Mouse (Mus musculus) megakaryocyte, embryonic 14.5 days (primary cell): ENCODE results near the gene Vps39.

Experiments
- FLI1 ChIP-seq: IDR thresholded peaks from 2 replicates; pipeline ENCODE4 v1.6.1; 2012; ENCODE audit warnings: low read length, inconsistent platforms, mixed read lengths
- GATA1 ChIP-seq: IDR thresholded peaks from 3 replicates; pipeline ENCODE4 v1.6.1; 2012; ENCODE audit warnings: mixed read lengths, low read length, inconsistent platforms, borderline replicate concordance

DNA sequence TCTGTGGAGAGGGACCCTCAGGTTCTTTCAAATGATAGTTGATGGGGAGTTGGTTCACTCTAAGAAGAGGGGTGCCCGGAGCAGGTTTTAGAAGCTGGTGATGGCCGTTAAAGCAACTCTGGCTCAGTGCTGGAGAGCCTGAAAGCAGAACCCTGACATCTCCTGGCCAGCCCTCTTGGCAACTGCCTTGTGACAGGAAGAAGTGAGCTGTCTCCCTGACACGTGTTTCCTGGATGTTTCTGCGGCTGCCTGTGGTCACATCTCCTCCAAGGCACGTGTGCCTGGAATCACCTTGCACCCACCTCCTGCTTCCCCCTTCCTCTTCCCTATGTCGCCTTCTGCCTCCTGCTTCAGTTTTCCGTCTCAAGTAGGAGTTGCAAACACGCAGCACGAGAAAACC, 4.8 kb downstream of the Vps39 start:
- no peak for TF ChIP-seq GATA1
- TF ChIP-seq FLI1, result no peak
